Mouse (Mus musculus): Measurements from ENCODE around the gene D2hgdh.

The D2hgdh gene

DNA sequence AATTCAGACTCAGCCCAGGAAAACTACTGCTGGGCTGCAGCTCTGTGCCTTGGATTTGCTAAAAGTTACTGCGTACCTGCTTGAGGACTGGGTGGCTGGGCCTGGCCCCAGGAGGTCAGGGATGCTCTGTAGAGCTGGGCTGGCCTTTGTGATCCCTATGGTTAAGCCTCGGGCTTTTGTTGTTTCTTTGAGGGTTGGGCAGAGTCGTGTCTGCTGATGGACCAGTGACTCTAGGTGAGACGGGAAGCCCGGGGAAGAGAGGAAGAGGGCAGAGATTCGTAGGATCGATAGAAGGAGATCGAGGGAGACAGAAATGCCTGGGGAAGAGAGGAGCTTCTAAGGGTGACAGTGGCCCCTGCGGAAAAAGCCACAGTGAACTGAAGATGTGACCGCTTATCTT, at the start of gene D2hgdh:
Gene D2hgdh, plus strand, starts transcription at position 301 of the 400 bp plus-strand sequence.
- no peak for DNase-seq (ENCODE audit: low spot score in 2 of 2)

DNA sequence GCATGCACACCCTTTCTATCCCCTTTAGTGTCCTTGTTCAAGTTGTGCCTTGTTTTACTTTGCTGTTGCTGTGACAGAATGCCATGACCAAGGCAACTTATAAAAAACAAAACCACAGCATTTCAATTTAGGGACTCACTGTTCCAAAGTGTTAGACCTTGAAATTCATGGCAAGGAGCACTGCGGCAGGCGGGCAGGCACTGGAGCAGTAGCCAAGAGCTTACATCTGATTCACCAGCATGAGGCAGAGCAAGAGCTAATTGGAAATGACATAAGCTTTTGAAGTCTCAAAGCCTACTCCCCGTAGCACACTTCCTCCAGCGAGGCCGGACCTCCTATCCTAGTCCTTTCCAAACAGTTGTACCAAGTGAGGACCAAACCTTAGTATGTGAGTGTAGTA, 48.0 kb upstream of the D2hgdh start:
- no peak for DNase-seq (ENCODE audit: low spot score in 2 of 2)

GRCm38 (mm10) chr1:93786912-93787311, 37.8 kb upstream of the D2hgdh start:
- no peak for DNase-seq (ENCODE audit: low spot score in 2 of 2)

DNA sequence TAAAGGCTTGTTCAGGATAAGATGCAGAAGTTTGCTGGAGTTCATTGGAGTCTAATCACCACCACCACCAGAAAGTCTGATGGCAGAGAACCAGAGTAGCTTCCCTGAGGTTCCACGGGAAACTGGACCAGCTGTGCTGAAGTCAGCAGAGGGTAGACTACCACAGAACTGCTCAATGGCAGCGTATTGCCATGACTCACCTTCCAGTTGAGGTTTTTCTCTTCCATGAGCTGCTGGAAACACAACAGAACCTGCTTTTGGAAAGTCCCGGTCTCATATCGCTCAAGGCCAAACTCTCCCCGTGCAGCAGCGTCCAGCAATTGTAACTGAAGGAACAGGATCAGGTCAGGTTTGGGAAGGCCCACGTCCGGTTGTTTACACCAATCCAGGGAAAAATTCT, 30.2 kb upstream of the D2hgdh start:
- no peak for DNase-seq (ENCODE audit: low spot score in 2 of 2)

DNA sequence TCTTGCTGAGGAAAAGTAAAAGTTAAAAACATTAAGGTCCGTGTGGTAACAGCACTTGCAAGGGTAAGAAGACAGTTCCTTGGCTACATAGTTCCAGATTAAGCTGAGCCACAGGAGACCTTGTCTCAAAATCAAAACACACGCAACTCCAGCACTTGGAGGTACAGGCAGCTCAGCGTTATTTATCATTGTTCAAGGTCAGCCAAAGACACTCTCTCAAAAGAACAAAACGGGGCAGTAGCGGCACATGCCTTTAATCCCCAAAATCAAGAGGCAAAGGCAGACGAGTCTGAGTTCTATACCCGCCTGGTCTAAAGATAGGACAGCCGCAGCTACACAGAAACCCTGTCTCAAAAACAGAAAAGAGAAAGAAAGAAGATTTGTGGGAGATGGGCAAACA, 28.8 kb upstream of the D2hgdh start:
- no peak for DNase-seq (ENCODE audit: low spot score in 2 of 2)

DNA sequence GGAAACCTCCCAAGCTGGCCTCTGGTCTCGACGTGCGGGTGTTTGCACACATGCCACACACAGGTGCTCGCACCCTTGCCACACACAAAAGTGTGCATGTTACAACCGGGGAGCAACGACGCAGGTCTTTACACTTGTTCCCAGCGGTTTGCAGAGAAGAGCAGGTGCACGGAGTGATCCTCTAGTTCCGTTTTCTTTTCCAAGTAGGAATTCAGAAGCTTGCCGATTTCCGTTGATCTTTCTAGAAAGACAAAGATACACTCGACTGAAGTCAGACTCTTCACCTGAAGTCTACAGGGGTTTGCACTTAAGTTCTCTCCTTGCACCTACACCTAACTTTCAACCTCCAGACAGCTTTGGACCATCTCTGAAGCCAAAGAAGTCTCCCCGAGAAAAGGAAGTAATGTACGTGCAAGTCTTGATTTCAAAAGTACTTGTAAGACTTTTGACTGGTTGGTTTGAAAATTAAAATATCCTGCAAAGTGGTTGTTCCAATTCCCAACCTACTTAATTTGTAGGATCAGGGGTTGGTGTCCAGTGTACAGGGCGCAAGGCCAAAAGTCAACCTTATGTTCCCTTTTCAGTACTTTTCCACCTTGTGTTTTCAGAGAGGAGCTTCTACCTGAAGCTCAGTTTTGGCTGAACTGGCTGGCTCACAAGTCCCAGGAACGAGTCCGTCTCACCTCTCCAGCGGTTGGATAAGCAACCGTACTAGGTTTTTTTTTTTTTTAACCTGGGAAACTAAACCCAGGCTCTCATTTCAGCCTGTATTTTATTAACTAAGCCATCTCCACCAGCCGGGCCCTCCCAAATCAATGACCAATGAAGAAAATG, 23.8 kb upstream of the D2hgdh start:
- no peak for DNase-seq (ENCODE audit: low spot score in 2 of 2)

DNA sequence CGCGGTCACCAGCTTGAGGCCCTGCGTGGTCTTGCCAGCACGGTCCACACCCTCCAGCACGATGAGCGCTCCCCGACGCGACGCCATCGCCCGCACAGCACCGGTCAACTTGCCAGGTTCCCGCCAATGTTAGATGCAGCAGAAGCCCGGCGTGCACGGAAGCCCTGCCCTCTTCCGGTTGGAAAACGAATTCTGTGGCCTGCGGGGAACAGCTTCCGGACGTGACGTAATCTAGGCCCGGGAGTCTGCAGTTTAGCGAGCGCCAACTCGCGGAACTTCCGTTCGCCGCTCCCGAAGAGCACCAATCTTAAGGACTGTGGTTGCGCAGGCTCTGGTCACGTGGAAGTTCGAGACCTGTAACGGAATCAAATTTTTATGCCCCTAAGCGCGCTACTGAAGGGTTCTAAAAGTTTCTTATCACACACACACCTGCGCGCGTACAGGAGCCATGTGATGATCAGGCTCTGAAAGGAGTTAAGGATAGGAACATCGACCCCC, 22.9 kb upstream of the D2hgdh start, which contains the start of gene Dtymk:
Gene Dtymk, minus strand, starts transcription at position 194 of the 498 bp plus-strand sequence.
- DNase-seq (ENCODE audit: low spot score in 2 of 2): peak; percentile 91 to 93

GRCm38 (mm10) chr1:93802771-93803170, 21.9 kb upstream of the D2hgdh start:
- no peak for DNase-seq (ENCODE audit: low spot score in 2 of 2)

- DNase-seq (ENCODE audit: low spot score in 2 of 2): peak; percentile 99
These were observed 20.9 kb upstream of the D2hgdh start, which contains the start of gene Ing5 for GRCm38 (mm10) chr1:93803556-93804507. Ing5 (plus strand) TSS chr1:93803965.

- DNase-seq (ENCODE audit: low spot score in 2 of 2): no peak
These were observed 19.9 kb upstream of the D2hgdh start for GRCm38 (mm10) chr1:93804818-93805217.

DNA sequence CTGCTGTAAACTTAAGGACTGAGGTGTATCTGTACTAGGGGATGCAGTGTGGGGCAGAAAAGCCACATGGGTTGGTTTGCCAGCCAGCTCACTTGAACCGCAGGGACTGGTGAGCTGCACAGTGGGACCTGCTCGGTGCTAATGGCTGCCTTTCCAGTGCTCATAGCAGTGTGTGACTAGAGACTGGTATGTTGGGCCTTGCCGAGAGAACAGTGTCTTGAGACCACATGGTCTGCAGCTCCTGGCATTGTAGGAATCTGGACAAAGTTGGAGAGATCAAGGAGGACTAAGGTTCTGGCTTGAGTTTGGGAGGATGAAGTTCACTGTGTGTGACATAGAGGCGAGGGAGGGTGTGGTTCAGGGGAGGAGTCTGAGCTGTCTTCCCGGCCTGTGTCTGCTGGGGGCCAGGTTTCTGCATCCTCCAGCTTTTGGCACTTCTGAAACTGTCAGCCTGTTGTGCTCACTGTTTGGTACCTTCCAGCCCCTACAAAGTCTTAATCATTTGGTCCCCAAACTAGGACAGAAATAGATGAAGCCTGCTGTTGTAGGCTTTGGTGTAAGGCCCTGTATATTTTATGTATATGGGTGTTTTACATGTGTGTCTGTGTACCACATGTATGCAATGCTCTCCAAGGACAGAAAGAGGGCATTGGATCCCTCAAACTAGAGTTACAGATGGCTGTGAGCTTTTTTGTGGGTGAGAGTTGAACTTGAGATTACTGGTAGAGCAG, 19.3 kb upstream of the D2hgdh start:
- no peak for DNase-seq (ENCODE audit: low spot score in 2 of 2)

DNA sequence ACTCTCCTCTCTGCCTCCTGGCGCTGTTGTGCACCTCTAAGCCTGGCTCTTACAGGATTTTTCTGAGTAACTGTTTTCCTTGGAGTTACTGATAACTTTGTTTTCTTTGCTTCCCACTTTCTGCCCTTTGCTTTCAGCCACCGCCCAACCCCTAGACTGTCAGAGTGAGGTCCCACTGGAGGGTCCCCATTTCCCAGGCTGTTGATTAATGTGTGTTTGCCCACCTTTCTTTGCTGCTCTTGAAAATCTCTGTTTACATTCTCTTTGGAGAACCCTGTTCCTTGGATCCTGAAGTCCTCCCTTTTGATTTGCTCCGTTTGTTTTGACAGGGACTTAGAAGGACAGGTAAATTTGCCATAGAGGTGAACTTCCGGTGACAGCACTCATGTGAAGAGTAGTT, 15.8 kb upstream of the D2hgdh start:
- DNase-seq (ENCODE audit: low spot score in 2 of 2): no peak

DNA sequence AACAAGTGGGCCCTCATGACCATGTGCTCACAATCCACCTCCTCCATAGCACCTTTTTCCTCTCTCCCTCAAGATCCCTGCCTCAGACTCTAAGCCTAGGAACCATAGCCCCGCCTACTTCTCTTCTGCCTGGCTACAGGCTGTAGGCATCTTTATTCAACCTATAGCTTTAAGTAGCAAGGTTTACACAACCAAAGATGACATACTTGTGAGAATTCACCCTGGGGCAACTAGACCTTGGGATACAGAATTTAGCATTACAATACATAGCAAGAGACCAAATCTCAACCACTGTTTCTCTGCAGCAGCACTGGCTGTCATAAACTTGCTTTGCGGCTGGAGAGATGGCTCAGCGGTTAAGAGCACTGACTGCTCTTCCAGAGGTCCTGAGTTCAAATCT, 14.7 kb upstream of the D2hgdh start:
- no peak for DNase-seq (ENCODE audit: low spot score in 2 of 2)

GRCm38 (mm10) chr1:93811495-93812039, 13.1 kb upstream of the D2hgdh start:
- no peak for DNase-seq (ENCODE audit: low spot score in 2 of 2)

GRCm38 (mm10) chr1:93817823-93818532, 6.7 kb upstream of the D2hgdh start:
- DNase-seq (ENCODE audit: low spot score in 2 of 2): no peak

DNA sequence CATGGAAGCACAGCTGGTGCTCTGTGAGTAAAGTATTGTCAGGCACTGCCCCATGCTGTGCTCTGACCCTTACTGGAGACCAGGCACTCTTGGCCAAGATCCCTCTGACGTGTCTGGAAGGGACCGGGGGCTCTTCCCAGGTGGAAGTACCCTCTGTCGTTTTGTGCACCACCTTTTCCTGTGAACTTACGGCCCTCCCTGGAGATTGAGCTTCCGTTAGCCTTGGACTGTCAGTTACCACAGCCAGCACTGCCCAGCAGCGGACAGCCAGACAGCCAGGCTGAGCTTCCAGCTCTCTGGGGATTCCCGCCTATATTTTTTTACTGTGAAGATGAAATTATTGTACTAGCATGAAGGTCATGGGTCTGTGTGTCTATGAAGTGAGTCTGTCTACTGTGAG, 6.0 kb upstream of the D2hgdh start:
- no peak for DNase-seq (ENCODE audit: low spot score in 2 of 2)

DNA sequence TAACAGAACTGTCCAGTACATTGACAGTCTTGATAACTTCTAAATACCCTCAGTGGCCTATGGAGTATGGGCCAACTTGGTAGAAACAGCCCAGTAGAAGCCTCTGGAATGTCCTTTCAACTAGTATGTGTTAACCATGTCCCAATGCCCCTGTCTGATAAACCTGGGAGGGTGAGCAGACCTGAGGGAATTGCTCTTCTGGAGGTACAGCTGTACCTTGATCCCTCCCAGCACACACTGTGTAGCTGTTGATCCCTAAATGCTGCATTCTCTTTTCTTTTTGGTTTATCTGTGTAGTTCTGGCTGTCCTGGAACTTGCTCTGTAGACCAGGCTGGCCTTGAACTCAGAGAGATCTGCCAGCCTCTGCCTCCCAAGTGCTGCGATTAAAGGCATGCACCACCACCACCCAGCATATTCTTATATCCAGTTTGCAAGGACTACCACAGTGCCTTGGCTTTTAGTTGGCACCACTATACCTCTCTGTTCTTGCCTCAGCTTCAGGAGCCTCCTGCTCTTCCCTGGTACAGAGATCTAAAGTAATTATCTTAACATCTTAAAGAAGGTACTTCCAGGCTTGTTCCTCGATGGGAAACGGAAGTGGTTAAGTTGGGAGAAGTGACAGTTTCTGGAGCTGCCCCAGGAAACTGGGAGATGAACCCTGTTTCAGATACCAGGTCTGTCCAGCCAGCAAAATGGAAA, 763 bp upstream of the D2hgdh start:
- DNase-seq (ENCODE audit: low spot score in 2 of 2): no peak

- peak; percentile 96 to 98 for DNase-seq (ENCODE audit: low spot score in 2 of 2)
These were observed 481 bp downstream of the D2hgdh start for GRCm38 (mm10) chr1:93825105-93825674.

DNA sequence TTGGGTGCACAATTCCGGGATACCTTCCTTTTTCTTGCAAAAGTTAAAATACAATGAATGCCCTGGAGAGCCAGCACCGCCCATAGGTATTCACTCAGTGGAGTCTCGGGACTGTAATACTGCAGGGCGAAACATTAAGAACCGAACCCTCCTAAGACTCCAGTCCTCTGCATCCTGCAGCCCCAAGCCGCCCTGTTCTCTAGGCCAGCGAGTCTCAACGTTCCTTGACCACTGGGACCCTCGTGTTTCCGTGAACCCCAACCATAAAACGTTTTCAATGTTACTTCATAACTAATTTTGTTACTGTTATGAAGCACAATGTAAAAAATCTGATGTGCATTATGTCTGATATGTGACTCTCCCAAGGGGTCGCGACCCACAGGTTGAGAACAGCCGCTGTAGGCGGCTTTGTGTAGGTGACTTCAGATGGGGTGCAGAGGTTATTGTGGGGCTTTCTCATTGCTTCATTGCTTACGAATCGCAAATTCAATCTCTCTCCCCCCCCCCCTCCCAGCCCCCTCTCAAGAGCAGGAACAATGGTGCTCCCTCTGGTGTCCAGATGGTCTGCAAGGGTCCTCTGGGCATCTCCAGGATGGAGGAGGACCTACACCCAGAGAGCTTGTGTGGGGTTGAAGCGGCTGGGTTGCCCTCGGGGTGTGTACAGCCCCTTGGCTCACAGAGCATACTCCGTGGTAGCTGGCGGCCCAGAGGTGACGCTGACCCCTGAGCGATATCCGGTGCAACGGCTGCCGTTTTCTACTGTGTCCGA, 1.2 kb downstream of the D2hgdh start:
- no peak for DNase-seq (ENCODE audit: low spot score in 2 of 2)

All from frontal cortex, postnatal 36 days (tissue).